Mouse (Mus musculus): ENCODE data around the gene Id3.

The Id3 gene

DNA sequence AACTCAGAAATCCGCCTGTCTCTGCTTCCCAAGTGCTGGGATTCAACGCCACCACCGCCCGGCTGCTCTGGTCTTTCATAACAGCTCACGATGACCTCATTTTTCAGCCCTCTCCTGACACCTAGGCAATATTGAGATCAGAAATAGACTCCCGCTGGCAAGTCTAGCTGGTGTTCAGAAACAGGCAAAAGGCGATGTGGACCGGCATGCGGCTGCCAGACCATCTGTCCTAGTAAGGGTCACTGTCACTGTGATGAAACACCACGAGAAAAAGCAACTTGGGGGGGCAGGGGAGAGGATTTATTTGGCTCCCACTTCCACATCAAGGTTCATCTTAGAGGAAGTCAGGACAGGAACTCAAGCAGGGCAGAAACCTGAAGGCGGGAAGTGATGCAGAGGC, 17.8 kb upstream of the Id3 start:
- no peak for DNase-seq

DNA sequence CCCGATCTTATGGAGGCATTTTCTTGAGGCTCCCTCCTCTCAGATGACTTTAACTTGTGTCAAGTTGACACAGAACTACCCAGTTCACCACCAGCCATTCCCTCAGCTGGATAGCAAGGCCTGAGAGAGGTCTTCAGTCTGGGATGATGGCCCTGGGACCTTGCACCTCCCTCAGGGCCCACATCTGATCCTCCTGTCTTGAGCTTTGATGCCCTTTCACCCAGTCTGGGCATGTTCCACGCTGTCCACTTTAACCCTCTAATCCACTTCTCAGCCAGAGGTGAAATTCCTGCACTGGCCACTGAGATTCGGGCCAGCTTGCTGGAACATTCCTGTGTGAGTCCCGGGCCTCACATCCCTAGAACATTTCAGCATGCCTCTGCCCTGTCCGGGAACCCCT, 17.3 kb upstream of the Id3 start:
- DNase-seq = no peak

DNA sequence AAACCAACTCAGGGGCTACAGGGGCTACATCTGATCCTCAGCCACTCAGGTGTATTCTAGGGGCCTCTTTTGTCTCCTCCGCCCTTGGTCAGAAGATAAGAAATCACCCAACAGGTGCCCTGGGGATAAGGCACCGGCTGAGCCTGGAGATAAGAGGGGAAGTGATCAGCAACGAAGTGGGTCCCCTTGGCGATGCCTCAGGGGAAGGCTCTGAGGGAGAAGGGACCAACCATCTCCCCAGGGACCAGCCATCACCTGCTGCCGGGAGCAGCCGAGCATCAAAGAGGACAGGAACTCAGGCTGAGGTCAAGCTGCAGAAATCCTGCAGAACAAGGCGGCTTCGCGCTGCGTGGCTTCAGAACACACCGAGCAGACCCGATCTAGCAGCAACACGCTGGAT, 15.6 kb upstream of the Id3 start:
- DNase-seq = no peak

DNA sequence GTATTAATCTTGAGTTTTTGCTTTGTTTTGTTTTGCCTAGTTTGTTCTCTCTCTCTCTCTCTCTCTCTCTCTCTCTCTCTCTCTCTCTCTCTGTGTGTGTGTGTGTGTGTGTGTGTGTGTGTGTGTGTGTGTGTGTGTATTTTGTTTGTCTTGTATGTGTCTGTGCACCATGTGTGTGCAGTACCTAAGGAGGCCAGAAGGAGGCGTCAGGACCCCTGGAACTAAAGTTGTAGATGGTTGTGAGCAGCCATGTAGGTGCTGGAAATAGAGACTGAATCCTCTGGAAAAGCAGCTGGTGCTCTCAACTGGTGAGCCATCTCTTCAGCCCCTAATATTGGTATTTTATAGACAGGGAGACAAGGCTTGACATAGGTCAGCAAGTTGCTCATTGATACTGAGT, 13.5 kb upstream of the Id3 start:
- no peak for DNase-seq

DNA sequence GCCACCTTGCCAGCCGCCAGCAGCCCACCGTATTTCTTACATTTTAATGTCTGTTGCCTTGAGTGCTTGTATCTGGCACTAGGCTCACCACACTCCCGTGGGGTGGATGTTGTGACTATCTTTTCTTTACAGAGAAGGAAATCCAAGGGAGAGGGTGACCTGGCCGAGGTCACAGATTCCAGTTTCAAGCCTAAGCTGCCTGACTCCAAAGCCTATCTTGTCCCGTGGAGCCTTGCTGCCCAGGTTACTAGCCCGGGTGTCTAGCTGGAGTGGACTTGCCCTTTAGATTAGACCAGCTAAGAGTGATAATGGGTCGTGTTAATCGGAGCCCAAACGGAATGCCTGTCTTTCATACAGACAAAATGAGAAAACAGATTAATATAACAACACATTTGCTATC, 9.5 kb upstream of the Id3 start:
- DNase-seq = no peak

DNA sequence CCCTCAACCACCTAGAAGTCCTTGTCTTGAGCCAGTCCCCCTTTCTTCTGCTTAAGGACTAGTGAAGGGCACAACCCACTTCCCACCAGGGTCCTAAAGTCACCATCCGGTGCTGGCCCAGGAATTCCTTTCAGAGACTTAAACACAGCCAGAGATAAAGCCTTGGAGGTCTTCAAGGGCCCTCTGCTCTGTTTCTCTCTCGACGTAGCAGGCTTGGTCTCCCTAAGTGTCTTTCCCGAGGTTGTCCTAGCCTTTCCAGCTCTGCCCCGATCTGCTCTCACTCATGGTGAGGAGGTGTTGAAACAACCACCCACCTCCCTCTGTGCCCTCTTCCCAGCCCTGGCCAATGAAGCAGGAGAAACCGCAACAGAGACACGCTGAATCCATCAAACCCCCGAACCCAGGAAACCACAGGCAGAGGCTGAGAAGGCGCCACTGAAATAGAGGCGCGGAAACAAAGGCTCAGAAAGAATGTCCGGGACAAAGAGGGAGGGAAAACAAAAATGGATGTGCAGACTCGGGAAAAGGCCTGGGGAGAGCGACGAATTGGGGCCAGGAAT, 8.8 kb upstream of the Id3 start:
- no peak for DNase-seq

DNA sequence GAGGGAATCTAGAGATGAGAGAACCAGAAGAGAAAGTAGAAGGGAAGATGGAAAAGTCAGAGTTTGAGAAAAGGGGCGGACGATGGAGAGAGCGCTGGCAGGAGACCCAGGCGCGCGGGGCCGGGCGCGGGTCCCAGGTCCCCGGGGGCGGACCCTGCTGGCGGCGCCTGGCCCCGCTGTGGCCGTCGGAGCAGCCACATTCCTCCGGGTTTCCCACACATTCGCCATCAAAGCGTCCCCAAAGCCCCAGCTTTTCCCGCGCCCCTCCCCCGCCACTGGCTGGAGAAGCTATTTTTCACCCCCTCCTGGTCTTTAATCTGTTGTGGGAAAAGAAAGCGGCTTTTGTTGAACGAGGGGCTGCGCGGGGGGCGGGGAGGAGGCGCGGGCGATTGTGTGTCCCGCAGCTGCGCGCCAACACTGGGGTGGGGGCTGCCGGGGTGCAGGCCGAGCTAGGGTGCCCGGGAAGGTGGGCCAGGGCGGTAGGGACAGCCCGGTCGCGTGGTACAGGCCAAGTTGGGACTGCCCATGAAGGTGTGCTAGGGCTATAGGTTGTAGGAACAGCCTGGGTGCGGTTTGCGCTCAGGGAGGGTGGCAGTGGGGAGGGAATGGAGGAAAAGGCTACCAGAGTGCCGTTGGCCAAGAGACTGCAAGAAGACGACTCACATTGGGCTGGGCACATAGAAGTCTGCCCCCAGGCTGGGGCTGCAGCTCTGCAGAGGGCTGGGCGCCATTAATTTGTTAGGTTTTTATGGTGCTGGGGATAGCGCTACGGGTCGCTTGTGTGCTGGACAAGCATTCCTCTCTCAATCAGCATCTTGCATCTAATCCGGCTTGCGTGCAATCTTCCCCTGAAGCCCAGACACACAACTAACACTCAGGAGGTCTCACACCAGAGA, 8.1 kb upstream of the Id3 start:
- DNase-seq = no peak

DNA sequence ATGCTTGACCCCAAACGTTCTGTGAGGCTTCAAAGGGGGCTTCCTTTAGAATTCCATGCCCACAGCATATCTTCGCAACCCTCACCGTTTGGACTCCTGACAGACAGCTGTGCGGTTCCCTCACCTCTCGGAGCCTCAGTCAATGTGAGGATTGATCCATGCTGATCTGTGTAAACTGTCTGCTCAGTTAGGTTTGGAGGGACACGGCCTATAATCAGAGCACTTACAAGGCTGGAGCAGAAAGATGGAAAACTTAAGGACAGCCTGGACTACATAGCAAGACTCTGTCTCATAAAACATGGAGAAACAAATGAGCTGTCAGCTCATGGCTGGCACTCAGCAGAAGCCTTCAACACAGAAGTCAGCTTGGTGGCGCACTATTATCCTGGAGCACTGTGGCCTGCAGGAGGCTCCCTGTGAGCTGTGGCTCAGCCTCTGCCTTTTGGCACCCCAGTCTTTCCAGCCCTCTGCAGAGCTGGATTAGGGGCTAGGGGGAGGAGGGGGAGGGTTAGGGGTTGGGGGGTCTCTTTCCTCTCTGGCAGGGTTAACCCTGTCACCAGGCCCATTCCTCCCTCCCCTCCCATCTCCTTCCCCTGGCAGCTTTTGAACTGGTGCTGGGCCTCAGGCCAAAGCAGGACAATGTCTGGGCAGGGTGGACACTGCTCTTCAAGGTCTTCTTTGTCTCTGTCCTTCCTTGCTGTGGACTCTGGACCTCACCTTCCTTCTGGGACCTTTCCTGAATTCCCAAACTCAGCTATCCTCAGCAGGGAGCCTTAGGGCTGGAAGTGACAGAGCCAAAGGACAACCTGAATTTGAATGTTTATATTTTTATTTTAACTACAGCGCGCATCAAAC, 7.2 kb upstream of the Id3 start:
- DNase-seq = no peak

DNA sequence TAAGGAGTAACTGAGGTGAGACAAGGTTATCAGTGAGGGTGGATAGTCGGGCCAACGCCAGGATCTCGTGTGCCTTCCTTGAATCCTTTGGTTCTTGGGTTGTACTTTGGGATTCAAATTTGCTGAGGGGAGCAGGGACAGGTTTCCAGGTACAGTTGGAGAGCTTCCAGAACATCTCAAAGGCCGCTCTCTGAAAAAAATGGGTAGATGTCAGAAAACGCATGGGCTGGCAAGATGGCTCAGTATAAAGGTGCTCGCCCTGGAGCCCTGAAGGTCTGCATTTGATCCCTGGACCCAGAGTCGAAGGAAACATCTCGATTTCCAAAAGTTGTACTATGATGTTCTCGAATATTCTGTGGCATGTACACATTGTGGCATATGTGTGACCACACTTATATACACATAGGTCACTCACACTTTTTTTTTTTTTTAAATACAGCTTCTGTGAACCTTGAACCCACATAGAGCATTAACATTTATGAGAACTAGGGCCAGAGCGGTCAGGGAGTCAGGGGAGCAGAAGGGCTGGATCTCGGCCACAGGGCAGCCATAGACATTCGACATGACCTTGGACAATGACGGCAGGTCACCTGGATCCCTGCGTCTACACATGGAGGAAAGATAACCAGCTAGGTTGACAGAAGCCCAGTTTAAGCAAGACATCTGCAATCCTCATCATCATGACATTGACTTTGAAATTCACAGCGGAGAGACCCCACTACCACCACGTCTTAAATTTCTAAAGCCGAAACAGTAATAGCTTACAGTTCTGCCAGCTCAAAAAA, 3.8 kb upstream of the Id3 start:
- DNase-seq = no peak

DNA sequence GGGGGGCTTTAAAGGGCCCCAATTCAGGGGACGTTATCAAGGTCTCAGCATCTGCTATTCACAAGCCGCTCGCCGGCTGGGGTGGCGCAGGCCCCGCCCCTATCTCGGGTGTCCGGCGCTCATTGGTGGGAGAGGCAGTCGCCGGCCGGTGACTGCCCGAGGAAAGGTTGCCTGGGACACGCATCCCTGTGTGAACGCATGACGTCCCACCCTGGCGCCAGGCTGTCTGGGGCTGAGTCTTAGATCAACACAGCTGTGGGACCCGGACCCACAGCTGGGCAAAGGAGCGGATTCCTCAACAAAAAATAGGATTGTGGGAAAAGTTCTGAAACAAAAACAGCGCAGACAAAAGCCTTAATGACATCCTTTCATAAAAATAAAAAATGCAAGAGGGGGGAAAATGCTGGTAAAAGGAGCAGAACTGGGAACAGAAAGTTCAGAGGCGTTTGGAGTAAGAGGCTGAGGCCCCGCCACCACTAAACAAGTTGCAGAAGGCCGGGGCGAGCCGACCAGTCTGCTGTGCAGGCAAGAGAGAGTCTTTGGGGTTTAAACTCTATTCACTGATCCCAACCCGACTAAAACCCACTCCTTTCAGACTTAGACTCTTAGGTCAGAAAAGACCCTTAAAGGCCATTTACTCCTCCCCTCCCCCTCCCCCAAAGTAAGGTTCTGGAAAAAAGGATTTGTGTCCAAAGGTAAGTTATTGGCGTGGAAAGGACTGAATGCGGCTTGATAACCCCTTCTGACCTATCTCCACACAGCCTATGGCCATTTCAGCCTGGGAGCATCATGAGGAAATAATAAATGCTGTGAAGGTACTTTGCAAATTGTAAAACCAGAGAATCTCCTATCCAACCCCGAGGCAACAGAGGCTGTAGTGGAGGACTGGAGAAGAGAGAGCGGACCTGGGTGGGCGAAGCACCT, 2.7 kb upstream of the Id3 start:
- peak; percentile 47 for DNase-seq

DNA sequence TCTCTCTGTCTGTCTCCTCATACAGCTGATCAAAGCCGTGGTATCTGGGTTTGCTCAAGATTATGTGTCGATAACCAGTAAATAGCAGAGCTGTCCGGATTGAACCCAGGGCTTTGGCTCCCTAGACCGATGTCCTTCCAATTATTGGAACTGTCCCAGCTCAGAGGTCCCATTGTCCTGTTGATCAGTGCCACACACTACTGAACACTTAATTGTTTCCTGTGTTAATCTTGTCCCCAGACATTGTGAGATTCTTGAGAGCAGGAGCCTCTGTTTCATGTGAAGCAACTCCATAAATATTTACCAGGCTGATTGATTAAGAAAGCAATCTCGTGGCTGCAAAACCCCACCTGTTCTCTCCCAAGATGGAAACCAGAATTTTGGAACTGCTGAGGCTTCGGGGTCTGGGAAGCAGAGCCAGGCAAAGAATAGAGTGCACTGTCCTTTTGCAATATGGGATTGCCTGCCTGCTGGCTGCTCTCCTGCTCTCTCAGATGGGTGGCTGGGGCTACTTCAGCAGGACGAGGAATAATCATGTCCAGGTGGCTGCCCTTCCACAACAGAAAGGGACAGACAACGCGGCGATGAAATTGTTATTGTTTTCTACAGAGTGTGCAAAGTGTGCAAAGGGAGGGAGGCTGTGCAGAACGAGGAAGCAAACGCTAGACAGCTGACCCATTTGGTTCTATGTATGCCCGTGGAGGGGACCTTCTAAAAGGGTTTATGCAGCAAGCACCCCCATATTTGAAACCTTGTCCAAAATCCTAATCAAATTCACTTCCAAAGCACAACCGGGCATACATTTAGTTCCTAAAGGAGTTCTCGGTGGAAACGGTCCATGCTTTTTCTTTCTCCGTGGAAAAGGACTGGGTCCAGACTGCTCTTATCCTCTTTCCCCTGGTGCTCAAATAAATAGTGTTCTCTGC, 767 bp upstream of the Id3 start:
- no peak for DNase-seq

DNA sequence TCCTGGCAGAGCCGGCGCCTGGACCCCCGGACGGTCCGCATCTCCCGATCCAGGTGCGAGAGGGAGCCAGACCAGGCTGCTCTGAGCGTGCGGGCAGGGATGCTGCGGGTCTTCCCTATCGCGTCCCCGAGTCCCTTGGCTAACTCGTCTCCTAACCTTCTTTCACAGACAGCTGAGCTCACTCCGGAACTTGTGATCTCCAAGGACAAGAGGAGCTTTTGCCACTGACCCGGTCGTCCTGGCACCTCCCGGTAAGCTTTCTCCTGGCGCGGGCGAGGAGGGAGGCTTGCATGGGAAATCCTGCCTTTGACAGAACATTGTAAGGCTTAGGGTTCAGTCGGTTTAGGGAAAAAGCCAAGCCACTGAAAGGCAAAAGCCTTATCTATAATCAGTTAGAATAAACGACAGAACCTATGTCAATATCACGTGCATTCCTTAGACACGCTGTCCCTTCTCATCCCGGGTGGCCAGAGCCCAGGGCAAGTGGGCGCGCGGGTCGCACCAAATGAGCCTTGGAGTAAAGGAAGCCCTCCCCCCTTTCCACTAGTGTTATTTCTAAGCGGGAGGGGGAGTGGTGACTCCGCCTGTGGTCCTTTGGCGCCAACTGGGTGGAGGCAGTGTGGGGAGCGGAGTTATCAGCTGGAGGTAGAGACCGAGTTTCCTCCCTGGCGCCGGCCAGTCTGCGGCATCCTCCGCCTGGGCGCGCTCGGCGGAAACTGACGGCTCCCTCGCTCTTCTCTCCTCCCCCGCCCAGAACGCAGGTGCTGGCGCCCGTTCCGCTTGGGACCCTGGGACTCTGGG, 1.0 kb downstream of the Id3 start:
- no peak for DNase-seq

DNA sequence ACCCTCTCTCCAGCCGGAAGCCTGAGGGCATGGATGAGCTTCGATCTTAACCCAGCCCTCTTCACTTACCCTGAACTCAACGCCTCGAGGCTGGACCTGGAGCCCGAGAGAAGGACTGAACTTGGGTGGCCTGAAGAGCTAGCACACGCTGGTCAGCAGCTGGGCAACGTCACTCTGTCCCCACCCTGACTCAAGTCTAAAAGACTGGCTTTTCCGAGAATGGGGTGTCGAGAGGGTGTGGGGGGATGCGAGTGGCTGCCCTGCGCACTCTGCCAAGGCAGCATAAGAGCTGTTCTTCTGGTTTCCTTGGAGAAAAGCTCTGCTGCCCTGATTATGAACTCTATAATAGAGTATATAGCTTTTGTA, 1.6 kb downstream of the Id3 start:
- no peak for DNase-seq

DNA sequence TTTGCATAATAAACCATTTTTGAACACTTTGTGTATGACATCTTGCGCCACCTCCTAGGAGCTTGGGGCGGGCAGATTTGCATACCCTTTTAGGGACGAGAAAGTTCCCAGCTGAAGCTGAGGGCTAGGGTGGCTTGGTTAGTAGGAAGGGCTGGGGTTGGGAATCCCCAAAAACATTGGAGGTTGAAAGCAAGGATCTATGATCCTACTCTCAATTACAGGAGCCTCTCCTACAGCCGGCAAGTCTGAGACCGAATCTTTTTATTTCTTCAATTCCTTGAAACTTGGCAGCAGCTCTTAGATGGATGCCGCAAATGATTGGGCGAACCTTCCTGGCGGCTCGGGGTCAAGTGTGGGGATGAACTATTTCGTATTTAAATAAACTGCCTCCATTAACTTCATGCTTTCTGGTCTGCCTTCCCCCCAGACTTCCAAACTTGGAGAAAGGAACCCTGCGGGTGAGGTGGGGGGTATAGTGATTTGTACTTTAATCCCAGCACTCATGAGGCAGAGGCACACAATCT, 2.1 kb downstream of the Id3 start:
- no peak for DNase-seq

DNA sequence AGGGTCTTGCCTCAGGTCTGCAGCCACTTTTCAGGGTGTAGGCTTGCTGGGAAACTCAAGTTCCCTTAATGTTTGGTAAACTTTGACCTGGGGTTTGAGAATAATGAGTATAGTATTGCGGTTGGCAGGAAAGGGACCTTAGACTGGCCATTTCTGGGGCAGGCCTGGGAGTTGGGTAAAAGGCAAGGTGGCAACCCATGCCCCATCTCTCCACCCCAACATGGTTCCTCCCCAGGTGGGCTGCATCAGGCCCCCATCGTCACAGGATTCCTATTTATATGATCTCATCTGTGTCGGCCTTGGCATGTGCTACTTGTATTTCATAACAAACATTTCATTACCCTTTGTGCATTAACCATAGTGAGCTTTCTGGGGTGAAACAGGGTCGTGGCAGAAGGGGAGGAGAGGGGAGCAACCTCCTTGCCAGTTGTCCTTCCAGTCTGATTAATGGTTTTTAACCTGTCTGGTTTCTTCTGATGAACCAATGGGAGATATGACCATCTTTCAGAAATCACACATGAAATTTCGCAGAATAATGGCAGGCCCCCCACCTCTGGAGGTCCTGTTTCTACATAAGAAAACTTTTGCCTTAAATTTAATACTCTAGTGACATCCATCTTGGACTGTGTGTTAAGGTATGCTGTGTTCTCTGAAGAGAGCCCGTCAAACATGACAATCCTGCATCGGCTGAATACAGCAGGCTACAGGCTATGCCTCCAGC, 2.9 kb downstream of the Id3 start:
- DNase-seq = no peak

DNA sequence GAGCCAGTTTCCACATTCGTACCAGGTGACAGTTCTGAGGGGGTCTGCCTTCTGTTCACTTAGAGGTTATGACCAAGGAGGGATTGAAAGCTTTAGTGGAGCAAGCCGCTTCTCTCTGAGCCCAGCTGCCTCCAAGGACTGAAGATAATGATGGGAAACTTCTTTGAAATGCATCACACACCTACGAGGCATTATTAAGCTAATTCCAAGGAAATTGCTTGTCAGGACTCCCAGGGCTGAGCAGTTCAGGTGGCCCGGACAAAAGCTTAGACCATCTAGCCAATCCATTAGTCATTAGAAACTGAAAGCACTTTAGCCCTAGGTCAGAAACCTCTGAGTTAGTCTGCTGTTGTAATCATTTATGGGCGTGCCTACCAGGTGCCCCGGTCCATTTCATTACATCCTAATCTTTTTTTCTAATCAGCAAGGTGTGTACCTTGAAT, 3.4 kb downstream of the Id3 start:
- no peak for DNase-seq

DNA sequence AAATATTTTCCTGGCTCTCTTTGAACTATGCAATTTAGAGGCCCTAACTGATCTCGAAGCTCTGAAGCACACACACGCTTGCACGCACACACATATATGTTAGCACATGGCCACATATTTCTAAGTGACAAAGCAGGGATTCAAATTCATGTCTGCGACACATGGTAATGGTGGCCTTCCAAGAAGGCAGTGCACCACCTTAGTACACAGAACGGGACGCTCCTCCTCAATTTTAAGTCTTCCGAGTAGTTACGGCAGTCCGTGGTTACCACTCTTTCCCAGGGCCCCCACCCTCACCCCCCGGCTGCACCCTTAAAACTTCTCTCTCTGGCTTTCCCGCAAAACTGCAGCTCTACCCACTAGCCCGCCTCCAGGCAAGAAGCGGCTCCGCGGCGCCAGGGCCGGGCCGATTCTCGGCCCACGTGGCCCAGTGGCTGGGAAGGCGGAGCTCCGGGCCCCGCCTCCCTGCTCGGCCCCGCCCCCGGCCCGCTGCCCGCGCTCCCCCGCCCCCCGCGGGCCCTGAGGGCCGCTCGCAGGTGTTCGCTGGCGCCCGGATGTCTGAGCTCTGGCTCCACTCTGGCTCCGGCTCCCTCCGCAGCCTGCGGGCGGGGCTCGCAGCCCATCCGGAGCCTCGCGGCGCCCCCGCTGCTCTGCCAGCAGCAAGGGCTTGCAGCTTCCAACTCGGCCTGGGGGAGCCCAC, 4.3 kb downstream of the Id3 start:
- DNase-seq = peak; percentile 44

DNA sequence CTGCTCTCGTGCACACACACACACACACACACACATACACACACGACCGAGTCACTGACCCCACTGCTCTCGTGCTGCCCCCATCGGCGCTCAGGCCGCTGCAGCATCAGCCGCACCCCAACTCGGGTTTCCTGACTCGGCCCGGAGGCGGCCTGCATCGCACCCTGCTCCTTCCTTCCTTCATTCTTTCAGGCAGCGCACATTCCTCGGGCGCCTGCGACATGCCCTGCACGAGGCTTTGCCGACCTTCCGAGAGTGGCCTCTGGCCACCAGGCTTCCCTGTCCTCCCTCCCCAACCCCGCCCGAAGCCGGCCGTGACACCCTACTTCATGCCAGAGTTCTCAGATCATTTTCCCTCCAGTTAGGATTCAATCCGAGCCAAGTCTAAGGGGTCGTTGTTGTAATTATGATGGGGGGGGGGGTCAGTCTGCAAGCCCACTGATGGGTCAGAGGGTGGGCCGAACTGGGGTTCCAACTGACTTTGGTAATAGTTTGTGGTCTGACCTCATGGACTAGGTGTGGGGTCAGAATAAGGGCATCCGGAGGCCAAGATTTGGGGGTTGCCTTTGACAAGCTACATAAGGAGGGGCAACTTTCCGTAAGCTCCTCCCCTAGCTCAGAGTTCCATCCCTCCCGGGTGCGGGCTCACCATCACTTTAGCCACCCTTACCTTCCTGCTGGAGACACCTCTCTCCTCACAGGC, 5.2 kb downstream of the Id3 start:
- no peak for DNase-seq

All from cerebellum, adult 11-12 months (tissue).